Mouse (Mus musculus) WW6 (cell line): ENCODE results near the gene Nab1.

Experiments
- DNase-seq: peaks from one replicate; pipeline ENCODE4 v3.0.0-alpha.2; 2013; ENCODE audit warnings: low read depth, low spot score

Nab1 gene

GRCm38 (mm10) chr1:52470811-52471489 lies 29.5 kb downstream of the Nab1 start:
- DNase-seq = no peak

DNA sequence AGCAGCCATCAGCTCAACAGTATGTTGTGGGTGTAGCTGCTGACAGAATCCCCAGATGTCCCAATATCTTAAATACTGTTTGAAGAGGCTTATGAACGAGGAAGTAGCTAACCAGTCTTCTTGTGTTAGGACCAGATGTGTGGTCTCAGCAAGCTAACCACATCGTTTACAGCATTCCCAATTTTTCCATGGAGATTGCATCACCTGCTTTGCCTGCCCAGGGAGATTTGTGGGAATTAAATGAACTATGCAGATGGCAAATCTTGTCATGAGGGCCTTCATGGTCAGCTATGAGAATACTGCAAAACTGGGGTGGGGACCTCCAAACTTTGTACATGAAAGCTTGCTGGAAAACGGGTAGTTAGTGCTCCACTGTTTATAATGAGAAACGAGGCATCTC lies 30.2 kb downstream of the Nab1 start:
- no peak for DNase-seq

DNA sequence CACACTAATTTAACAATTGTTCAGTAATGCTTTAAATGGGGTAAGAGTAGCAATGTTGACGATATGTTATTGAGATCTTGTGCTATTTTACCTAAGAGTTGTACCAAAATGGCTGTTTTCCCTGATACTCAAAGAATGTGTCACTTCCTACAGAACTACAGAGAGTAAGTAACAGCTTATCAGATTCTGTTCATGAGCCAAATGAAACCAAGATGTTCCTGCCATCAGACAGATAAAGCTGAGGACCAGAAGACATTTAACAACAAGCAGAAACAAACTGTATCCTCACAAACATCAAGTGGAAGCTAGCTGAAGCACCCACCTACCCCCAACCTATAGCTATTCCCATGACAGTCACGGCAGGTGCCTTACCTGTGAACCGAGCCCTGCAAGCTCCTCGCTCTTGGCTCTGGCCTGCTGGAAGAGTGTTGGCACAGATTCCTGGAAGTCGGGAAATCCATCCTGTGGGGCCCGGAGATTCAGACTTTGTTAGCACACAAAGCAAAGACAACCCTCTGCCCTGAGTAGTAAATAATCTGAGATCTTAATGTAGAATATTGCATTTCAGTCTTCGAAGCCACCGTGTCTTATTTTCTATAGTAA lies 33.9 kb downstream of the Nab1 start:
- no peak for DNase-seq

DNA sequence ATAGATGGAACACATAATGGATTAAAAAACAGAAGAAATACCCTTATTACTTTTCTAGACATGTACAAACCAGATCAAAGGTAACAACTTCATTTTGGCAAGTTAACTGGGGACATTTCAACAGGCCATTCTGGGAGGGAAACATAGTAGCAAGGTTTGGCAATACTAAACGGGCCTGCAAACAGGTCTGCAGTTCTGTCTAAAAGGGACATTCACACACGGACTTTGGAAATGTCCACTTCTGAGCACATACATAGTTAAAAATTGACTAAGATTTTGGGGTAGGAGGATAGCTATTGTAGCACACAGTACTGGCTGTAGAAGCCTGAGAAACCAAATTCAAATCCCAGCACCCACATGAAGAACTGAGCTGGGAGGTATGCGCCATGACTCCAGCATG lies 34.6 kb downstream of the Nab1 start:
- DNase-seq = no peak

- no peak for DNase-seq
Measured at GRCm38 (mm10) chr1:52465264-52465663, 35.2 kb downstream of the Nab1 start.

DNA sequence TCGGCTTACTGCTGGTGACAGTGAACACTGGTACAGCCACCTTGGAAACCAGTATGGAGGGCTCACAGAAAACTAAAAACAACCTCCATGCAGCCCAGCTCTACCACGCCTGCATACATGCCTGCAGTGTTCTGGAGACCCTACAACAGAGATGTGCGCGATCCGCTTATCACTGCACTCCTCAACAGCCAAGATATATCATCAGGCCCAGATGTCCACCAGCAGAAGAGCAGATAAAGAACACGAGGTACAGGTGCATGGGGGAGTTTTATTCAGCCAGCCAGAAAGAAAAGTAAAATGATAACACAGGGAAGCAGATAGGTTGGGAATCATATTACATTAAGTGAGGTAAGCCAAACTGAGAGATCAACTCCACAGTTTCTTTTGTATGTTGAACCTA lies 37.2 kb downstream of the Nab1 start:
- DNase-seq = no peak

- no peak for DNase-seq
Measured at GRCm38 (mm10) chr1:52456571-52456970, 43.9 kb downstream of the Nab1 start.

- DNase-seq = no peak
Measured at GRCm38 (mm10) chr1:52454509-52455001, 45.9 kb downstream of the Nab1 start.

DNA sequence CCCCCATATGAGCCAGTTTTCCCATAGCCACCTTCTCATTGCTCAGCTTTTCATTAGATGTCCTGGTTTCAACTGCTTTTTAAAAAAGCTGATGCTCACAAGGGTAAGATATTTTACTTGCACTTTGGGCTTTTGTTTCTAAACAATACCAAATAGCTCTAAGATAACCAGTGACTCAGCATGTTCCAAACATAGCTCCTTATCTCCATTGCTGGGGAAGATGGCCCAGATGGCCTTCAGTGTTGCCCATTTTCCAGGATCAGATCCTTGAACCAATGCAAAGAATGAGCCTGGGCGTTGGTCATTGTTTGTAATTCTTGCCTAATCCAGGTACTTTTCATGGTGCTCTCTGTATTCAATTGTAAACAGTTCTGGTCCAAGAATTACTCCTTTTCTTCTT lies 49.1 kb downstream of the Nab1 start:
- DNase-seq = no peak

- no peak for DNase-seq
Measured at GRCm38 (mm10) chr1:52435856-52436255, 64.6 kb downstream of the Nab1 start.

- no peak for DNase-seq
Measured at GRCm38 (mm10) chr1:52434085-52434484, 66.4 kb downstream of the Nab1 start.

DNA sequence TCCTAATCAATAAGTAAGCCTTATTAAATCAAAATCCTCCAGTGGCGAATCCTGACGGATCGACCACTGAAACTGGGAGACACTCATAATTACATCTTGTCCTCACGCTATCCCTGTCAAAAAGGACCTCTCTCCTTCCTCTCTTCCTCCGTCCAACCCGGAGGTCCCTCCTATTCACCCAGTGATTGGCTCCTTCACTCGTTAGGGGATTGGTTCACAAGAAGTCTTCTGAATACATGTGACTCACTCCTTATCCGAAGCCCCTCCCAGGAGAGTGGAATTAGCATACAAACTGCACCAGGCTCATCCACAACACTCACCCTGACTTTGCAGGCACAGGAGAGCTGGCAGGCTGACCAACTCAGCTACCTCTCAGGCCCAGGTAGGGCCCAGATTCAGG lies 68.7 kb downstream of the Nab1 start:
- DNase-seq = peak; percentile 9

DNA sequence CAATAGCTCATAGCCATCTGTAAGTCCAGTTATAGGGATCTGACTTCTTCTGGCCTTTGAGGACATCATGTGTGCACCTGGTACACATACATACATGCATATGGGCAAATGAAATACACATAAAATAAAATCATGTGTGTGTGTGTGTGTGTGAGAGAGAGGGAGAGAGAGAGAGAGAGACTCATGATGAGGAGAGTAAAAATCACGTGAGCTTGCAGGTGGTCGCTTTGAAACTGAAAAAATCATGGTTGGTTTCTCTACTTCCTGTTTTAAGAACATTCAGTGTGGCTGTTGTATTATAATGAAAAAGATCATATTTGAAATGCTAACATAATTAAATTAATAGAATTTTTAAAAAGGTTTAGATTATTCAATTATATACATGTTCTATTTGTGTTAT lies 69.9 kb downstream of the Nab1 start:
- DNase-seq = no peak

- no peak for DNase-seq
Measured at GRCm38 (mm10) chr1:52430116-52430515, 70.4 kb downstream of the Nab1 start.

- no peak for DNase-seq
Measured at GRCm38 (mm10) chr1:52427841-52428464, 72.5 kb downstream of the Nab1 start.

- DNase-seq = no peak
Measured at GRCm38 (mm10) chr1:52423846-52424245, 76.6 kb downstream of the Nab1 start.

DNA sequence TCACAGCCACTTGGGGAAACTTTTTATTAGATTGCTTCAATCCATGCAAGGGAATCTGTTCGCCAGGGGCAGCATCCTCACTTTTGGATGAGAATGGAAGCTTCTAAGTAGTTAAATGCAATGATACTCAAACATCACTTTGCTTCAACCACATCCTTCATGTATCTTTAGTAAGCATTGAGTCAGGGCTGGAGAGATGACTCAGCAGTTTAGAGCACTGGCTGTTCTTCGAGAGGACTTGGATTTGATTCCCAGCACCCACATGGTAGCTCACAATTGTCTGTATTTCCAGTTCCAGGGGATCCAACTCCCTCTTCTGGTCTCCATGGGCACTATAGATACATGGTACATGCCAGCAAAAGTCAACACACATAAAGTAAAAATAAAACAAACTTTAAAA lies 77.4 kb downstream of the Nab1 start:
- DNase-seq = no peak

- DNase-seq = no peak
Measured at GRCm38 (mm10) chr1:52422137-52422536, 78.3 kb downstream of the Nab1 start.

DNA sequence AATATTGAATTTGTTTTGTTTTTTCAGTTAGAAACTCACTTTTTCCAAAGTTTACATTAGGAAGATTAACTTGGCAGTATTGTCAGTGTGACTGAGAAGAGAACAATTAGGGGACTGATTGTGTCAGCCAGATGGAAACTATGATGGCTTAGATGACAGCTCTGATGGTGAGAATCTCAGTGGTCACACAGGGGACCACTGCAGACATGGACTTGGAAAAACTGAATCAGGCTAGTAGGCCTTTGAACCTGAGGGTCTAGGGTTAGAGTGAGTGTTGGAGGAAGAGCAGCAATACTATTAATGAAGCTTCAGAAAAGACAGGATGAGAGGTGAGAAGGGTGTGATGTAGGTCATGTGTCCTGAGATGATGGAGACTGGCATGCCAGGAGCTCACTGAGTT lies 78.9 kb downstream of the Nab1 start:
- DNase-seq = no peak

- no peak for DNase-seq
Measured at GRCm38 (mm10) chr1:52419088-52419819, 81.2 kb downstream of the Nab1 start.
